Mouse (Mus musculus) hindbrain, embryonic 15.5 days (tissue): Measurements from ENCODE around the gene Trpm8. TPM values are rescaled to one million over a fixed set of nuclear protein-coding genes. Genes with fewer than 3 reads are reported as not detected.

Source experiments
- ATAC-seq: fragments of 200-750 bp; cut with Nextera tagmentation; 2 replicates; pipeline ENCODE4 v1.8.0; 2017; ENCODE audit warnings: low read depth, moderate number of reproducible peaks, moderate TSS enrichment; ENCODE audit not compliant: low FRiP score
- H3K27ac ChIP-seq: fragments of 300-500 bp; sonication (generic); replicated peaks from 2 replicates; pipeline ENCODE4 v1.5.1; 2015; ENCODE audit warnings: mild to moderate bottlenecking, inconsistent platforms
- H3K27me3 ChIP-seq: fragments of 300-500 bp; sonication (generic); 2 replicates; pipeline ENCODE4 v1.6.1; 2015; ENCODE audit warnings: control low read depth, inconsistent platforms
- H3K36me3 ChIP-seq: fragments of 300-500 bp; sonication (generic); 2 replicates; pipeline ENCODE4 v1.6.1; 2015; ENCODE audit warnings: control low read depth, inconsistent platforms
- H3K4me1 ChIP-seq: fragments of 300-500 bp; sonication (generic); replicated peaks from 2 replicates; pipeline ENCODE4 v1.6.1; 2015; ENCODE audit warnings: control low read depth, inconsistent platforms
- H3K4me2 ChIP-seq: fragments of 300-500 bp; sonication (generic); 2 replicates; pipeline ENCODE4 v1.6.1; 2015; ENCODE audit warnings: moderate library complexity, mild to moderate bottlenecking, inconsistent platforms
- H3K4me3 ChIP-seq: fragments of 300-500 bp; sonication (generic); 2 replicates; pipeline ENCODE4 v1.5.1; 2015; ENCODE audit warnings: mild to moderate bottlenecking, inconsistent platforms
- H3K9ac ChIP-seq: fragments of 300-500 bp; sonication (generic); 2 replicates; pipeline ENCODE4 v1.6.1; 2015; ENCODE audit warnings: inconsistent platforms
- H3K9me3 ChIP-seq: fragments of 300-500 bp; sonication (generic); 2 replicates; pipeline ENCODE4 v1.6.1; 2016; ENCODE audit warnings: control low read depth, inconsistent platforms
- WGBS: fragments of 180-500 bp; shearing (Covaris S2); methylation state at CpG from one replicate; pipeline ENCODE4 v1.1.7; 2015; 5-methylcytosine and 5-hydroxymethylcytosine counted together
- polyA plus RNA-seq: library from polyadenylated mRNA; unstranded; fragments of >200 nt; fragmentation: Nextera tagmentation; extraction: Ambion mirVana; gene quantifications from 2 replicates; pipeline ENCODE4 v1.2.1, GENCODE M21; 2015

Trpm8 gene
- polyA plus RNA-seq, 1 experiment from 2014 or later: 0.06 TPM

DNA sequence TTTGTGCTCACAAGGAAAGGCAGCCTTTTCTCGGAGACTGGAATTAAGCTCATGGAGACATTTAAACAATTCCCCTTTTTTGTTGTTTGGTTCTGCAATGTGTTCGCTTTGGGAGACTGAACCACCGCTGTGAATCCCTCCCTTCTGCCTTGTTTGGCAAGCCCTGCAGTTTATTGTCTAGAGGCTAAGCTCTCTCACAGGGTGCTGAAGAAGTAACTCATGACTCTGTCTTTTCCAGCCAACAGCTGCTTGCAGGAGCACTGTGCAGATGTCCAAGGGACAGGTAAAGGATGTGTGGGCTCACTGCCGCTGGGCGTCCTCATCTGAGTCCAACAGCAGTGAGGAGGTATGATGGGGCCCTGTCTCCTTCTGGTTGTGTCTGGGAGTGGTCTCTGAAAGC, 134.6 kb downstream of the Trpm8 start:
- Histone ChIP-seq H3K4me3 (no peak overlapping the region), H3K4me1 (0 out of 2 replicates have a peak, but pooled peaks cover 5% of the 10 kb centered on the region), H3K27me3 (no peaks in the 10 kb centered on the region), H3K27ac (peak overlapping the region; percentile 35), H3K4me2 (no peak overlapping the region), H3K9me3 (no peaks in the 10 kb centered on the region), H3K9ac (no peak overlapping the region), H3K36me3 (no peaks in the 10 kb centered on the region)
- 0 out of 2 replicates have a peak, but pooled peaks have one; percentile 30 for ATAC-seq
- 46% methylated on average over 5 of the region's 5 CpGs for WGBS

DNA sequence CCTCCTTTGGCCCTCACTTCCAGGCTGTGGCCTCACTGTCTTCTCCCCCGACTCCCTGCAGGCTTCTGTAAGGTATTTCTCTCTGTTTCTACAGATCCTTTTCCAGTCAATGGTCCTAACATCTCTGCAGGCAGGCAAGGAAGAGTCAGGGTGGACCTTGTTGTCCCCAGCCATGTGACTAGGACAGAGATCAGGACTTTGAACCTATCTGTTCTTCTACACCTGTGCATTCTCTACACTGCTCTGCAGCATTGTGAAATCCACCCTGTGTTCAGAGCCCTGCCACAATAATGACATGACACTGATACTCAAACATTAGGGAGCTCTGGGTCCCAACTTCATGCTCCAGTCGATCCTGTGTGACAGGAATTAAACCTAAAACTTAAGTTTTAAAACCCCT, 141.5 kb downstream of the Trpm8 start:
- no peak for ATAC-seq
- Histone ChIP-seq H3K4me1 (no peaks in the 10 kb centered on the region), H3K27me3 (no peaks in the 10 kb centered on the region), H3K27ac (no peak overlapping the region), H3K4me2 (no peak overlapping the region), H3K4me3 (no peak overlapping the region), H3K9ac (no peak overlapping the region), H3K9me3 (no peaks in the 10 kb centered on the region), H3K36me3 (no peaks in the 10 kb centered on the region)
- 79% methylated on average over 2 of the region's 2 CpGs for WGBS

DNA sequence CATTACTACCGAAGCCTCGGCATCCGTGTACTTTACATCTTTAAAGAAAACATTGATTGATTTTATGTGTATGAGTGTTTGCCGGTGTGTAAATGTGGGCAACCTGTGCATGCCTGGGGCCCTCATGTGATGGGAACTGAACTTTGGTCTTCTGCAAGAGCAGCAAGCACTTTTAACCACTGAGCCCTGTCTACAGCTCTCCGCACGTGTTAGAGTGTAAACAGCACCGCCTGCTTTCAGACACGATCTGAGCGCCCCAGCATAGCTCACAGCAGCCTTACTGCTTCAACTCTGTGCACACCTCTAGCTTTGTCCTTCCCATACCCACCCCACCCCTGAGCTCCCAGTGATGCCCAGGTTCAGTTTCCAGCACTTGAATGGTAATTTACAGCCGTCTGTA, 144.6 kb downstream of the Trpm8 start:
- H3K9me3 ChIP-seq: no peaks in the 10 kb centered on the region
- 89% methylated on average over 10 of the region's 10 CpGs for WGBS
- H3K27me3 ChIP-seq: no peaks in the 10 kb centered on the region
- peaks cover 3% of the 10 kb centered on the region for H3K4me1 ChIP-seq
- H3K4me3 ChIP-seq: no peak overlapping the region
- H3K27ac ChIP-seq: no peak overlapping the region
- no peak overlapping the region for H3K4me2 ChIP-seq
- H3K9ac ChIP-seq: no peak overlapping the region
- H3K36me3 ChIP-seq: no peaks in the 10 kb centered on the region
- ATAC-seq: no peak

DNA sequence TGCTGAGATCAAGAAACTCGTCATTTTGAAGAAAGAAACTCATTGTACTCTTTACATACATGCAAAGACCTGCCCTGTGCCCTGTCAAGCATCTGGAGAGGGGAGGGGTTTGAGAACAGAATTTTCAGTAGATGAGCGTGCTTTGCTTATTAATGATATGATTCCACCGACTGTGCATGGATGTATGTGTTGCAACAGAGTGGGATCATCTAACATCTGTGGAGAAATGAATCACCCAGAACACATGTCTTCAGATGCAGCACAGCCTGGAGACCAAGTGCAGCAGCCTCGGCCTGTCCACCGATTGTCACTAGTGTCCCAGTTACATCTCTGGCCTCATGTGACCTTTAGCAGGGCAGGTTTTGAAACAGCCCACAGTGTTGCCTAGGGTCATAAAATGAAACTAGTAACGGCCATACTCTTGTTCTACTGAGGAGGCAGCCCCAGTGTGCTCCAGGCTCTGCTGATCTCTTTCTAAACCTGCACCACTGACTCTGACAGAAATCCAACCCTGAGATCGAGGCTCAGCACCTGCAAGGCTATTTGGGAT, 145.5 kb downstream of the Trpm8 start:
- Histone ChIP-seq H3K36me3 (no peaks in the 10 kb centered on the region), H3K27ac (no peak overlapping the region), H3K27me3 (no peaks in the 10 kb centered on the region), H3K4me1 (peaks cover 3% of the 10 kb centered on the region), H3K4me2 (no peak overlapping the region), H3K4me3 (no peak overlapping the region), H3K9me3 (no peaks in the 10 kb centered on the region), H3K9ac (no peak overlapping the region)
- WGBS: 75% methylated on average over 7 of the region's 7 CpGs
- no peak for ATAC-seq

DNA sequence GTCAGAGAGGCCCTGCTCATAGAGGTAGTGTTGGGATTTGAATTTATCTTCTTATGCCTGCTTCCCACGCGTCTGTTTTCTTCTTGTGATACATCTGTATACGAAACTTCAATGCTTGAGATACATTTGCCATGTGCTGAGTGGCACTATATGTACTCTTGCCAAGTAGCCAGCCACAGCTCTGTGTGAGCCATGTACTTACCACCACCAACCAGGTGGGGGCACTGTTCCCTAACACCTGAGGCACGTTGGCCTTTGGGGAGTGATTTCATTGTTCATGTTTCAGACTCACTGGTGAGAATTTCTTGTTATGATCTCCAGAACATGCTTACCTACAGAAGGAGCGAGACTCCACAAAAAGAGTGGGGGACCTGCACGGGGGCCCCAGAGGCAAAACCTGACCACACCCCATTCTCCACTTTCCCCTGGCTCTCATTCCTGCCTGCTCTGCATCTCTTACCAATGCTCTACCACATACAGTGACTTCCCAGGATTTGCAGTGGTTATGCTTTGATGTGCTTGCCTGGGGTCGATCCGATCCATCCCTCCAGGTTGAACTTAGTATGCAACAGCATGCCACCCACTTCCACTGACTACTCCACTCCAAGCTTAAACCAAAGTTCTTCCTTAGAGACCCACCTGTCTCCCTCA, 147.3 kb downstream of the Trpm8 start:
- ATAC-seq: peak; percentile 62; the same call in 1 of the 2 replicates
- Histone ChIP-seq H3K9me3 (no peaks in the 10 kb centered on the region), H3K4me1 (peaks cover 6% of the 10 kb centered on the region), H3K4me2 (no peak overlapping the region), H3K27me3 (no peaks in the 10 kb centered on the region), H3K4me3 (no peak overlapping the region), H3K27ac (no peak overlapping the region), H3K36me3 (no peaks in the 10 kb centered on the region), H3K9ac (no peak overlapping the region)
- 28% methylated on average over 8 of the region's 8 CpGs for WGBS

DNA sequence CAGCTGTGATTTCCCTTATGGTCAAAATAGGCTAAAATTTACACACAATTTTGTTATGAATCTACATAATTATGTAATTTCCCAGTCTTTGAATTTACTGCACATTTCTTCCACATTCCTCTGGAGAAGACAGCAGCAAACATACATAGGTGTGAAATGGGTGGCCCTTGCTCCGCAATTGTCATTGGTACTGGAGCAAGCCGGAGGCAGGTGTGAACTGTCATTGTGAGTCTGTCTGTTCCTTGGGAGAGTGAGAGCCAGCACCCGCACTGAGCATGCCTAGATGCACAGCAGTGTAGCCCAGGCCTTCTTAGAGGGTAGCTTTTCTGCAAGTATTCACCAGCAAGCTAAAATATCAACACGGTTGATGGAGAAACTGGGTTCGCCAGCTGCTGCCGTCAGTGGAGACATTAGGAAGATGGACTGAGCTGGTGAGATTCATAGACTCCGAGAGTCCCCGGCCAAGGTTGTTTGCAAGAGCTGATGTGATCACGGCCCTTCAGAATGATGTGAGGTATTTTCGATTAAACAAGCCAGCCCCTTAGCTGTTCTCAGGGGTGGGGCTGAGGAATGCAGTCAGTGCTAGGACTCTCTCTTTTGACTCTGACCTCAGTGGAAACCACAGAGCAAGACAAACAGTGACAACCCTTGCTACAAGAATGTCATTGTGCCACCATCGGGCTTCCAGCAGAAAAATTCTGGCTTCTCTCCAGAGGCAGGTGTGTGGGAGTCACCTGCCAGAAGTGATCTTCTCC, 150.7 kb downstream of the Trpm8 start:
- no peak overlapping the region for H3K4me2 ChIP-seq
- no peaks in the 10 kb centered on the region for H3K36me3 ChIP-seq
- ATAC-seq: no peak
- no peak overlapping the region for H3K4me3 ChIP-seq
- H3K27me3 ChIP-seq: no peaks in the 10 kb centered on the region
- 81% methylated on average over 11 of the region's 11 CpGs for WGBS
- no peak overlapping the region for H3K9ac ChIP-seq
- H3K9me3 ChIP-seq: no peaks in the 10 kb centered on the region
- H3K27ac ChIP-seq: no peak overlapping the region
- peaks cover 6% of the 10 kb centered on the region for H3K4me1 ChIP-seq

DNA sequence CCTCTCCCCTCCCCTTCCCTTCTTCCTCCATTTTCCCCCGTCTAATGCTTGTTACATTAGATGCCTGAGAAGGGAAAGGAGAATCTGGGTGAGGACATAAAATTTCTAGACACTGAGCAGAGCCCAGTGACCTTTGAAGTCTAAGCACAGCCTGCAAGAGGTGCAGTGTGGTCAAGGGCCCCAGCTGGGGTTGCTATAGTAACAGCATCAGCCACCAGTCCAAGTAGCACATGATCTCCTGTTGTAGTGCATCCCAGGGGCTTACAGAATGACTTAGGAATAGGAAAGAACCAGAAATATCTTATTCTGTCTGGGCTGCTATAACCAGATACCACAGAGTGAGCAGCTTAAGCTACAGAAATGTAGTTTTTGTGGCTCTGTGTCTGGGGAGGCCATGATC, 152.0 kb downstream of the Trpm8 start:
- no peaks in the 10 kb centered on the region for H3K9me3 ChIP-seq
- 43% methylated on average over 1 of the region's 1 CpGs for WGBS
- no peaks in the 10 kb centered on the region for H3K27me3 ChIP-seq
- no peak overlapping the region for H3K4me2 ChIP-seq
- H3K9ac ChIP-seq: no peak overlapping the region
- peaks cover 6% of the 10 kb centered on the region for H3K4me1 ChIP-seq
- no peak for ATAC-seq
- H3K36me3 ChIP-seq: no peaks in the 10 kb centered on the region
- H3K27ac ChIP-seq: no peak overlapping the region
- H3K4me3 ChIP-seq: no peak overlapping the region

DNA sequence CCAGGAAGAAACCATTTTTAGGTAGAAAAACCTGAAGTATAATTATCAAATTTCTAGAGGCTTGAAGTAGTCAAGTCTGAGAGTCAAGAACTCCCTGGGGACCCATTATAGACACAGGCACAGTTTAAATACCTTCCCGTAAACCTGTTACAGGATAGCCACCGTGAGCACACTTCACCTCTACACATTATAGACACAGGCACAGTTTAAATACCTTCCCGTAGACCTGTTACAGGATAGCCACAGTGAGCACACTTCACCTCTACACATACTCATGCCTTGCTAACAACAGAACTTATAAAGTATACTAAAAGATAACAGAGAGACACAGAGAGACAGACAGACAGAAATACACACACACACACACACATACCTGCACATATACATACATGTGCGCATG, 153.8 kb downstream of the Trpm8 start:
- Histone ChIP-seq H3K9me3 (no peaks in the 10 kb centered on the region), H3K4me1 (0 out of 2 replicates have a peak, but pooled peaks cover 3% of the 10 kb centered on the region), H3K4me2 (no peak overlapping the region), H3K27me3 (no peaks in the 10 kb centered on the region), H3K27ac (no peak overlapping the region), H3K36me3 (no peaks in the 10 kb centered on the region), H3K9ac (no peak overlapping the region), H3K4me3 (no peak overlapping the region)
- no peak for ATAC-seq
- WGBS: 84% methylated on average over 4 of the region's 4 CpGs

DNA sequence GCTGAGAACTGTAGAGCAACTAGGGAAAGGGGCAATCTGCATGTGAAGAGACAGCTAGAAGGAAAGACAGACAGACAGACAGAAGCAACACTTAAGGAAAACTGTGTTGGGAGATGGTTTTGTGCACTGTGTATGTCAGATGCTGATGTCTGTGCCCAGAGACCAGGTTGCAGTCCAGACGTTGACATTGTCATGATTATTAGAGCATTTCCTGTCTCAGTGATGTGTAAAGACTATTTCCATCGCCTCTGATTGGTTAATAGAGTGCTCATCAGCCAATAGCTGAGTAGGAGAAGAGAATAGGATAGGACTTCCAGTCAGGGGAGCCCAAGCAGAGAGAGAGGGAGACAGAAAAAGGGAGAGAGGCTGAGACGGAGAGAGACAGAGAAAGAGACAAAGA, 155.1 kb downstream of the Trpm8 start:
- no peak for ATAC-seq
- Histone ChIP-seq H3K4me2 (no peak overlapping the region), H3K36me3 (no peaks in the 10 kb centered on the region), H3K27me3 (no peaks in the 10 kb centered on the region), H3K4me3 (no peak overlapping the region), H3K9ac (no peak overlapping the region), H3K4me1 (peaks cover 3% of the 10 kb centered on the region; the same call in 1 of the 2 replicates), H3K27ac (no peak overlapping the region), H3K9me3 (no peaks in the 10 kb centered on the region)
- 41% methylated on average over 3 of the region's 3 CpGs for WGBS

DNA sequence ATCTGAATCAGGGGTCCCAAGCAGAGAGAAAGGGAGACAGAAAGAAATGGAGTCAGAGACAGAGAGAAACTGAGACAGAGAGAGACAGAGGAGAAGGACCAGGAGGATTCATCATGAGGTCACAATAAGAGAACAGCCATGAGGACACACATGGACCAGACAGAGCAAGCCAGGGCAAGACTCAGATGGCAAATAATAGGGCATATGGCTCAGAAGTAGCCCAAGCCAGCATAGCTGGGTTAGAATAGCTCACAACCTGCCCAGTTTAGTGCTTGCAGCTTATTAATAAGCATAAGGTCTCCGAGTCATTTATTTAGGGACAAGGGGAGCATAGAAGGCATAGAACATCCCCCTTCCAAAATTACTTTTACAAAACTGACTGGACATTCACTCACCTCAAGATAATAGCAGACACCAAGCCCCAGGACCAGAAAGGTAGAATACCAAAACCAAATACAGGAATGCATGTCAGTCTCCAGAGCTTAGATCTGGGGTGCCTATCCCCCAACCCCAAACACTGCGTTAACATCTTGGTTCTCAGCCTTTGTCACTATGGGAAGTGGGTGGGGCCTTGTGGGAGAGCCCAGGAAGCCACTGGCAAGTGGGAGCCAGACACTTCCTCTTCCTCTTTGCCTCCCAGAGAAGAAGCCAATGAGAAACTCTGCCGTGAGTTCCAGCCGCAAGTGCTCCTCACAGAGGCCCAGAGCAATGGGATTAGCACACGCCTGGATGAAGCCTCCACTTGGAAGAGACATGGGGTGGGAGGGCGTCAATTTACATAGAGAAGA, 155.8 kb downstream of the Trpm8 start:
- Histone ChIP-seq H3K4me1 (peaks cover 3% of the 10 kb centered on the region; the same call in 1 of the 2 replicates), H3K9me3 (no peaks in the 10 kb centered on the region), H3K27me3 (no peaks in the 10 kb centered on the region), H3K27ac (no peak overlapping the region), H3K36me3 (no peaks in the 10 kb centered on the region), H3K4me2 (no peak overlapping the region), H3K4me3 (no peak overlapping the region), H3K9ac (no peak overlapping the region)
- no peak for ATAC-seq
- 77% methylated on average over 6 of the region's 6 CpGs for WGBS

DNA sequence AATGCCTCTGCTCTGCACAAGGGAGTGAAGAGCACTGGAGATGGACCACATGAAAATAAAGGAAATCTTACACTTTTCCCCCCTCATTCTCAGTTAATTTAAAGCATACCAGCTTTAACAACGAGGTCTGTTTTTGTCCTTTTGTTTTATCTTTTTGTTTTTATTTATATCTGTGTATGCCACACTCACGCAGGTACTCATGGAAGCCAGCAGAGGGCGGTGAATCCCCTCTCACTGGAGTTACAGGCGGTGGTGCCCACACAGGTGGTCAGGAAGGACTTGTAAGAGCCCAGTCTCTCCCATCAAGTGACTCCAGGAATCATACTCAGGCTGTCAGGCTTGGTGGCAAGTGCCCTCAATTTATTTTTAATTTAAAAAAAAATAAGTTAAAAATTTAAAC, 156.6 kb downstream of the Trpm8 start:
- no peaks in the 10 kb centered on the region for H3K27me3 ChIP-seq
- H3K36me3 ChIP-seq: no peaks in the 10 kb centered on the region
- H3K4me2 ChIP-seq: no peak overlapping the region
- H3K4me3 ChIP-seq: no peak overlapping the region
- no peak for ATAC-seq
- H3K27ac ChIP-seq: no peak overlapping the region
- no peaks in the 10 kb centered on the region for H3K9me3 ChIP-seq
- H3K4me1 ChIP-seq: peaks cover 3% of the 10 kb centered on the region; the same call in 1 of the 2 replicates
- H3K9ac ChIP-seq: no peak overlapping the region
- WGBS: 69% methylated on average over 4 of the region's 4 CpGs
